Mouse (Mus musculus) forebrain, embryonic 13.5 days (tissue): ENCODE measurements at regions not wholly inside any gene's neighbourhood (a gene's known extent, or its start where the extent isn't known, plus 50 kb on each side); places are given as distances from the start of the nearest gene placed in this dataset.

Experiments used
- ATAC-seq: fragments of 200-750 bp; cut with Nextera tagmentation; 2 replicates; pipeline ENCODE4 v1.8.0; 2017
- H3K27ac ChIP-seq: fragments of 300-500 bp; sonication (generic); 2 replicates; pipeline ENCODE4 v1.5.1; 2015; ENCODE audit warnings: inconsistent platforms, mild to moderate bottlenecking, moderate library complexity
- H3K27me3 ChIP-seq: fragments of 300-500 bp; sonication (generic); 2 replicates; pipeline ENCODE4 v1.6.1; 2015; ENCODE audit warnings: mild to moderate bottlenecking, inconsistent platforms
- H3K36me3 ChIP-seq: fragments of 300-500 bp; sonication (generic); 2 replicates; pipeline ENCODE4 v1.6.1; 2015; ENCODE audit warnings: mild to moderate bottlenecking, inconsistent platforms; ENCODE audit not compliant: poor library complexity, severe bottlenecking
- H3K4me1 ChIP-seq: fragments of 300-500 bp; sonication (generic); 2 replicates; pipeline ENCODE4 v1.6.1; 2015; ENCODE audit warnings: inconsistent platforms
- H3K4me2 ChIP-seq: fragments of 300-500 bp; sonication (generic); 2 replicates; pipeline ENCODE4 v1.6.1; 2015; ENCODE audit warnings: inconsistent platforms, mild to moderate bottlenecking, moderate library complexity
- H3K4me3 ChIP-seq: fragments of 300-500 bp; sonication (generic); 2 replicates; pipeline ENCODE4 v1.5.1; 2015; ENCODE audit warnings: mild to moderate bottlenecking, inconsistent platforms
- H3K9ac ChIP-seq: fragments of 300-500 bp; sonication (generic); 2 replicates; pipeline ENCODE4 v1.6.1; 2015; ENCODE audit warnings: mild to moderate bottlenecking, inconsistent platforms
- H3K9me3 ChIP-seq: fragments of 300-500 bp; sonication (generic); replicated peaks from 2 replicates; pipeline ENCODE4 v1.6.1; 2016; ENCODE audit warnings: inconsistent platforms
- WGBS: fragments of 180-500 bp; shearing (Covaris S2); methylation state at CpG from one replicate; pipeline ENCODE4 v1.1.7; 2015; 5-methylcytosine and 5-hydroxymethylcytosine counted together

GRCm38 (mm10) chr1:64275865-64276264 lies 153.8 kb upstream of the Klf7 start:
- Histone ChIP-seq H3K27me3 (no peaks in the 10 kb centered on the region), H3K36me3 (no peaks in the 10 kb centered on the region), H3K9me3 (no peaks in the 10 kb centered on the region), H3K4me3 (no peak overlapping the region), H3K4me2 (no peak overlapping the region), H3K27ac (no peak overlapping the region), H3K9ac (no peak overlapping the region), H3K4me1 (no peaks in the 10 kb centered on the region)
- ATAC-seq, result no peak

- ATAC-seq, result no peak
- Histone ChIP-seq H3K4me1 (no peaks in the 10 kb centered on the region), H3K36me3 (no peaks in the 10 kb centered on the region), H3K4me2 (no peak overlapping the region), H3K4me3 (no peak overlapping the region), H3K9ac (no peak overlapping the region), H3K27me3 (no peaks in the 10 kb centered on the region), H3K9me3 (no peaks in the 10 kb centered on the region), H3K27ac (no peak overlapping the region)
- 86% methylated on average over 3 of the region's 3 CpGs for WGBS
Measured at GRCm38 (mm10) chr1:64275086-64275802, 153.2 kb upstream of the Klf7 start.

GRCm38 (mm10) chr1:64257237-64257636 lies 135.2 kb upstream of the Klf7 start:
- WGBS, result 59% methylated on average over 2 of the region's 2 CpGs
- no peak for ATAC-seq
- Histone ChIP-seq H3K36me3 (no peaks in the 10 kb centered on the region), H3K9ac (no peak overlapping the region), H3K4me1 (peaks cover 23% of the 10 kb centered on the region), H3K9me3 (no peaks in the 10 kb centered on the region), H3K4me3 (no peak overlapping the region), H3K27ac (no peak overlapping the region), H3K27me3 (no peaks in the 10 kb centered on the region), H3K4me2 (no peak overlapping the region)

GRCm38 (mm10) chr1:64255554-64256295 lies 133.6 kb upstream of the Klf7 start:
- Histone ChIP-seq H3K27me3 (no peaks in the 10 kb centered on the region), H3K27ac (no peak overlapping the region; the same call in 1 of the 2 replicates), H3K36me3 (no peaks in the 10 kb centered on the region), H3K4me2 (no peak overlapping the region), H3K4me1 (peaks cover 23% of the 10 kb centered on the region), H3K4me3 (no peak overlapping the region), H3K9ac (no peak overlapping the region), H3K9me3 (no peaks in the 10 kb centered on the region)
- 0 out of 2 replicates have a peak, but pooled peaks have one; percentile 33 for ATAC-seq
- WGBS, result 75% methylated on average over 14 of the region's 14 CpGs

- H3K4me1 ChIP-seq, result peaks cover 23% of the 10 kb centered on the region
- H3K9ac ChIP-seq, result no peak overlapping the region
- ATAC-seq, result no peak
- H3K36me3 ChIP-seq, result no peaks in the 10 kb centered on the region
- no peak overlapping the region for H3K27ac ChIP-seq
- H3K4me2 ChIP-seq, result no peak overlapping the region
- H3K4me3 ChIP-seq, result no peak overlapping the region
- H3K27me3 ChIP-seq, result no peaks in the 10 kb centered on the region
- 62% methylated on average over 8 of the region's 8 CpGs for WGBS
- no peaks in the 10 kb centered on the region for H3K9me3 ChIP-seq
Measured at GRCm38 (mm10) chr1:64254673-64255072, 132.6 kb upstream of the Klf7 start.

GRCm38 (mm10) chr1:64253996-64254395 lies 131.9 kb upstream of the Klf7 start:
- WGBS, result 13% methylated on average over 8 of the region's 8 CpGs
- Histone ChIP-seq H3K9ac (no peak overlapping the region), H3K4me1 (peaks cover 23% of the 10 kb centered on the region), H3K9me3 (no peaks in the 10 kb centered on the region), H3K4me2 (no peak overlapping the region), H3K4me3 (no peak overlapping the region), H3K27ac (no peak overlapping the region), H3K27me3 (no peaks in the 10 kb centered on the region), H3K36me3 (no peaks in the 10 kb centered on the region)
- no peak; the same call in 1 of the 2 replicates for ATAC-seq

GRCm38 (mm10) chr1:64242401-64242800 lies 120.3 kb upstream of the Klf7 start:
- 30% methylated on average over 2 of the region's 2 CpGs for WGBS
- ATAC-seq, result no peak
- no peaks in the 10 kb centered on the region for H3K4me1 ChIP-seq

GRCm38 (mm10) chr1:64229654-64230053 lies 107.6 kb upstream of the Klf7 start:
- Histone ChIP-seq H3K36me3 (no peaks in the 10 kb centered on the region), H3K4me2 (no peak overlapping the region), H3K4me1 (peaks cover 14% of the 10 kb centered on the region), H3K27ac (no peak overlapping the region), H3K27me3 (no peaks in the 10 kb centered on the region), H3K9me3 (no peaks in the 10 kb centered on the region), H3K4me3 (no peak overlapping the region), H3K9ac (no peak overlapping the region)
- ATAC-seq, result no peak
- 90% methylated on average over 1 of the region's 1 CpGs for WGBS

More at GRCm38 (mm10) chr1:64242401-64242800, 120.3 kb upstream of the Klf7 start:
- no peak overlapping the region for H3K27ac ChIP-seq
- H3K4me3 ChIP-seq, result no peak overlapping the region
- no peak overlapping the region for H3K4me2 ChIP-seq
- H3K36me3 ChIP-seq, result no peaks in the 10 kb centered on the region
- H3K9ac ChIP-seq, result no peak overlapping the region
- no peaks in the 10 kb centered on the region for H3K27me3 ChIP-seq
- peaks cover 4% of the 10 kb centered on the region for H3K9me3 ChIP-seq

GRCm38 (mm10) chr1:64226001-64226918 lies 104.2 kb upstream of the Klf7 start:
- Histone ChIP-seq H3K4me1 (peaks cover 37% of the 10 kb centered on the region), H3K9me3 (no peaks in the 10 kb centered on the region), H3K4me3 (no peak overlapping the region), H3K9ac (no peak overlapping the region), H3K4me2 (peak overlapping the region; percentile 12; the same call in 1 of the 2 replicates), H3K36me3 (no peaks in the 10 kb centered on the region), H3K27me3 (no peaks in the 10 kb centered on the region), H3K27ac (peak overlapping the region; percentile 58)
- ATAC-seq, result peak; percentile 85
- WGBS, result 30% methylated on average over 16 of the region's 16 CpGs

GRCm38 (mm10) chr1:64223779-64224687 lies 102.0 kb upstream of the Klf7 start:
- ATAC-seq, result peak; percentile 46
- H3K27ac ChIP-seq, result peak overlapping the region; percentile 58
- peaks cover 42% of the 10 kb centered on the region for H3K4me1 ChIP-seq
- no peaks in the 10 kb centered on the region for H3K9me3 ChIP-seq
- H3K4me2 ChIP-seq, result peak overlapping the region; percentile 3; the same call in 1 of the 2 replicates
- H3K4me3 ChIP-seq, result no peak overlapping the region
- WGBS, result 51% methylated on average over 19 of the region's 19 CpGs
- H3K36me3 ChIP-seq, result no peaks in the 10 kb centered on the region
- no peak overlapping the region for H3K9ac ChIP-seq
- H3K27me3 ChIP-seq, result no peaks in the 10 kb centered on the region

- H3K4me1 ChIP-seq, result peaks cover 42% of the 10 kb centered on the region
Measured at GRCm38 (mm10) chr1:64222475-64222874, 100.4 kb upstream of the Klf7 start.

More at GRCm38 (mm10) chr1:64222475-64222874, 100.4 kb upstream of the Klf7 start:
- no peaks in the 10 kb centered on the region for H3K9me3 ChIP-seq
- ATAC-seq, result no peak
- H3K9ac ChIP-seq, result no peak overlapping the region
- no peak overlapping the region for H3K4me2 ChIP-seq
- no peaks in the 10 kb centered on the region for H3K36me3 ChIP-seq
- H3K4me3 ChIP-seq, result no peak overlapping the region
- no peak overlapping the region for H3K27ac ChIP-seq
- H3K27me3 ChIP-seq, result no peaks in the 10 kb centered on the region
- 60% methylated on average over 2 of the region's 2 CpGs for WGBS
